In genomic region chr8:117290506-117290905, GRCm38 (mm10) we compare ENCODE assay signal across 12 mouse cellular contexts. TPM values are rescaled to one million over a fixed set of nuclear protein-coding genes. Genes with fewer than 3 reads are reported as not detected.
DNase-seq lines count a peak whose midpoint lies in the region; ATAC-seq and TF ChIP-seq lines count a peak whose summit lies in the region.
"Had no signal": no experiment of that assay in that cellular context is flagged by ENCODE, and none has a peak within 500 bp of the region (broad histone marks: within the 10 kb centered on the region; RNA-seq: fewer than 3 reads in every experiment).

No protein-coding gene starts in this region.

- TF ChIP-seq EP300 in stomach, postnatal 0 days (optimal IDR thresholded peaks at IDR 0.05): no peak

- peak; percentile 34 for DNase-seq in forebrain, embryonic 10.5 days (ENCODE audit: extremely low spot score, low spot score)
- no peak for DNase-seq in forebrain, embryonic 14.5 days (ENCODE audit: low spot score)
- DNase-seq in ovary, postnatal 14 days (ENCODE audit: low spot score): peak; percentile 27
- DNase-seq in ovary, postnatal 10 days (ENCODE audit: low spot score): no peak
- peak; percentile 62 to 65 for DNase-seq in heart, postnatal 10 days
- DNase-seq in stomach, postnatal 0 days (ENCODE audit: low spot score): no peak
- no peak for DNase-seq in adrenal gland, postnatal 25 days
- DNase-seq in natural killer cell, adult 2 months (ENCODE audit: low spot score in 2 of 2): no peak
- DNase-seq: right cerebral cortex, postnatal 14 days had no signal

- H3K27ac ChIP-seq in forebrain, embryonic 10.5 days: peak overlapping the region; percentile 30; the same call in 1 of the 2 replicates
- H3K27ac ChIP-seq in forebrain, embryonic 14.5 days (ENCODE audit: low read depth, low read length): no peak overlapping the region
- H3K27ac ChIP-seq in stomach, postnatal 0 days (replicated peaks): no peak overlapping the region
- H3K27ac ChIP-seq: hindbrain, embryonic 14.5 days; neural tube, embryonic 13.5 days had no signal

- TF ChIP-seq CTCF in stomach, postnatal 0 days (IDR thresholded peaks at IDR 0.05; ENCODE audit: low read depth): no peak

- H3K9me3 ChIP-seq in forebrain, embryonic 10.5 days: peaks cover 6% of the 10 kb centered on the region; the same call in 1 of the 2 replicates
- H3K9me3 ChIP-seq in forebrain, embryonic 14.5 days (replicated peaks; ENCODE audit: control insufficient read depth, low read length): no peaks in the 10 kb centered on the region
- no peaks in the 10 kb centered on the region for H3K9me3 ChIP-seq in stomach, postnatal 0 days (ENCODE audit: control insufficient read depth, low read length)
- H3K9me3 ChIP-seq: G1E; neural tube, embryonic 13.5 days had no signal

- ATAC-seq in forebrain, embryonic 14.5 days: no peak
- ATAC-seq in stomach, postnatal 0 days (ENCODE audit: low FRiP score, low TSS enrichment): no peak

- peaks cover 18% of the 10 kb centered on the region for H3K36me3 ChIP-seq in forebrain, embryonic 10.5 days (replicated peaks)
- H3K36me3 ChIP-seq in forebrain, embryonic 14.5 days (ENCODE audit: control insufficient read depth, insufficient read depth, low read length): peaks cover 9% of the 10 kb centered on the region; the same call in 1 of the 2 replicates
- no peaks in the 10 kb centered on the region for H3K36me3 ChIP-seq in stomach, postnatal 0 days (ENCODE audit: control insufficient read depth, insufficient read depth, low read length)

- no peak overlapping the region for H3K9ac ChIP-seq in forebrain, embryonic 14.5 days (ENCODE audit: low read length)
- H3K9ac ChIP-seq in stomach, postnatal 0 days (ENCODE audit: low read length): no peak overlapping the region
- H3K9ac ChIP-seq: hindbrain, embryonic 14.5 days; neural tube, embryonic 13.5 days had no signal

- H3K4me2 ChIP-seq in forebrain, embryonic 14.5 days (ENCODE audit: low read length): no peak overlapping the region
- no peak overlapping the region for H3K4me2 ChIP-seq in stomach, postnatal 0 days (replicated peaks; ENCODE audit: low read depth)
- H3K4me2 ChIP-seq: hindbrain, embryonic 14.5 days; neural tube, embryonic 13.5 days had no signal

- H3K27me3 ChIP-seq in forebrain, embryonic 10.5 days (ENCODE audit: poor library complexity, severe bottlenecking): no peaks in the 10 kb centered on the region
- H3K27me3 ChIP-seq in forebrain, embryonic 14.5 days (replicated peaks; ENCODE audit: control insufficient read depth, insufficient read depth, low read length): no peaks in the 10 kb centered on the region
- no peaks in the 10 kb centered on the region for H3K27me3 ChIP-seq in stomach, postnatal 0 days (ENCODE audit: control insufficient read depth, insufficient read depth, low read length)
- H3K27me3 ChIP-seq: neural tube, embryonic 13.5 days had no signal

- peaks cover 72% of the 10 kb centered on the region for H3K4me1 ChIP-seq in forebrain, embryonic 10.5 days
- H3K4me1 ChIP-seq in forebrain, embryonic 14.5 days (ENCODE audit: control insufficient read depth, insufficient read depth, low read length): peaks cover 10% of the 10 kb centered on the region
- H3K4me1 ChIP-seq in stomach, postnatal 0 days (replicated peaks; ENCODE audit: control insufficient read depth, insufficient read depth): 0 out of 2 replicates have a peak, but pooled peaks cover 2% of the 10 kb centered on the region

- H3K4me3 ChIP-seq in forebrain, embryonic 10.5 days: no peak overlapping the region
- H3K4me3 ChIP-seq in forebrain, embryonic 14.5 days (ENCODE audit: low read depth, low read length): no peak overlapping the region
- no peak overlapping the region for H3K4me3 ChIP-seq in stomach, postnatal 0 days (ENCODE audit: low read depth, low read length)
- H3K4me3 ChIP-seq: neural tube, embryonic 13.5 days had no signal

- WGBS in forebrain, embryonic 10.5 days: 70% methylated on average over 7 of the region's 7 CpGs
- 83% methylated on average over 7 of the region's 7 CpGs for WGBS in forebrain, embryonic 14.5 days
- 71% methylated on average over 7 of the region's 7 CpGs for WGBS in stomach, postnatal 0 days

- intact Hi-C loops in heart, postnatal 10 days (cut with DNase I): no loop called here

RNA-seq across cellular contexts. Expression of gene Cmip, which starts 33.6 kb away (rescaled TPM):
- 8.0 and 9.8 TPM in 2 replicates for polyA plus RNA-seq in forebrain, embryonic 10.5 days (2016; fragmentation: Nextera tagmentation; extraction: Ambion mirVana)
- polyA plus RNA-seq in forebrain, embryonic 14.5 days (2014; fragmentation: Nextera tagmentation; extraction: Ambion mirVana): 57.4 and 69.6 TPM in 2 replicates
- total RNA-seq in heart, postnatal 10 days (2021): 10 to 100 TPM; 32.8 to 38.5 TPM
- 19.9 and 22.9 TPM in 2 replicates for polyA plus RNA-seq in stomach, postnatal 0 days (2015; fragmentation: Nextera tagmentation; extraction: Ambion mirVana)
- total RNA-seq in adrenal gland, postnatal 25 days (2021): 121 and 126 TPM in 2 replicates

Comparison
In these comparisons a context has a peak if more than half of its experiments do, and no peak if none do; other contexts are left out.
1. DNase-seq: peak in forebrain, embryonic 10.5 days (single experiment), ovary, postnatal 14 days (single experiment) and heart, postnatal 10 days (2 of 2); none in forebrain, embryonic 14.5 days (single experiment), ovary, postnatal 10 days (single experiment), stomach, postnatal 0 days (single experiment), adrenal gland, postnatal 25 days (single experiment) and natural killer cell, adult 2 months (0 of 2).